Mouse (Mus musculus) right cerebral cortex, postnatal 10 days (tissue): ENCODE measurements at regions not wholly inside any gene's neighbourhood (a gene's known extent, or its start where the extent isn't known, plus 50 kb on each side); places are given as distances from the start of the nearest gene placed in this dataset.

Source experiments
- DNase-seq, 2 experiments: peaks; one replicate each; pipeline ENCODE4 v3.0.0; 2021; ENCODE audit warnings: low spot score in 2 of 2

- no peak for DNase-seq
Observed at GRCm38 (mm10) chr13:39950203-39950602, 411.0 kb downstream of the Ofcc1 start.

GRCm38 (mm10) chr13:39935216-39935615 lies 426.0 kb downstream of the Ofcc1 start:
- no peak for DNase-seq

- DNase-seq = no peak
Observed at GRCm38 (mm10) chr13:39931487-39931886, 429.8 kb downstream of the Ofcc1 start.

GRCm38 (mm10) chr13:39928573-39928972 lies 432.7 kb downstream of the Ofcc1 start:
- no peak for DNase-seq

GRCm38 (mm10) chr13:39924366-39924765 lies 436.9 kb downstream of the Ofcc1 start:
- DNase-seq = no peak

GRCm38 (mm10) chr13:39923113-39923512 lies 438.1 kb downstream of the Ofcc1 start:
- peak; percentile 25 to 37 for DNase-seq

GRCm38 (mm10) chr13:39907720-39908119 lies 453.5 kb downstream of the Ofcc1 start:
- no peak for DNase-seq

- DNase-seq = peak in 1 of 2 experiments; percentile 23
Observed at GRCm38 (mm10) chr13:39904264-39904663, 457.0 kb downstream of the Ofcc1 start.

- DNase-seq = peak in 1 of 2 experiments; percentile 32
Observed at GRCm38 (mm10) chr13:39903319-39903718, 457.9 kb downstream of the Ofcc1 start.

GRCm38 (mm10) chr13:39899332-39899731 lies 461.9 kb downstream of the Ofcc1 start:
- DNase-seq = no peak

GRCm38 (mm10) chr13:39898412-39898979 lies 462.8 kb downstream of the Ofcc1 start:
- no peak for DNase-seq

GRCm38 (mm10) chr13:39894159-39894558 lies 467.1 kb downstream of the Ofcc1 start:
- no peak for DNase-seq

- DNase-seq = no peak
Observed at GRCm38 (mm10) chr13:39881066-39881465, 480.2 kb downstream of the Ofcc1 start.

- no peak for DNase-seq
Observed at GRCm38 (mm10) chr13:39880136-39880535, 481.1 kb downstream of the Ofcc1 start.

- DNase-seq = no peak
Observed at GRCm38 (mm10) chr13:39877361-39878141, 483.7 kb downstream of the Ofcc1 start.

- DNase-seq = no peak
Observed at GRCm38 (mm10) chr13:39852257-39852800, 508.9 kb downstream of the Ofcc1 start.

- no peak for DNase-seq
Observed at GRCm38 (mm10) chr13:39849391-39849790, 511.9 kb downstream of the Ofcc1 start.

GRCm38 (mm10) chr13:39836053-39836584 lies 525.1 kb downstream of the Ofcc1 start:
- DNase-seq = no peak

- DNase-seq = no peak
Observed at GRCm38 (mm10) chr13:39835302-39835701, 525.9 kb downstream of the Ofcc1 start.

- peak; percentile 28 to 31 for DNase-seq
Observed at GRCm38 (mm10) chr13:39834521-39835245, 526.6 kb downstream of the Ofcc1 start.

- peak; percentile 49 to 55 for DNase-seq
Observed at GRCm38 (mm10) chr13:39823965-39824555, 537.2 kb downstream of the Ofcc1 start.
